In genomic region chr7:124163301-124163700, GRCm38 (mm10) we compare ENCODE assay signal across 20 mouse cellular contexts.
DNase-seq lines count a peak whose midpoint lies in the region; ATAC-seq lines count a peak whose summit lies in the region.
"Had no signal": no experiment of that assay in that cellular context is flagged by ENCODE, and none has a peak within 500 bp of the region (broad histone marks: within the 10 kb centered on the region; RNA-seq: fewer than 3 reads in every experiment).

No protein-coding gene starts in this region.

- DNase-seq in frontal cortex, adult 2 months (ENCODE audit: extremely low spot score in 1 of 2, low spot score in 1 of 2) = no peak
- DNase-seq in right cerebral cortex, adult 18-20 months = peak; percentile 10
- no peak for DNase-seq in right cerebral cortex, adult 2 months (ENCODE audit: low spot score in 2 of 2)
- DNase-seq in brain, adult 2 months (ENCODE audit: low read depth, low spot score) = peak; percentile 55
- DNase-seq in kidney, postnatal 10 days = no peak
- DNase-seq: adrenal gland, adult 2 months; adrenal gland, adult 8-10 months; adrenal gland, postnatal 10 days; adrenal gland, postnatal 14 days; adrenal gland, postnatal 25 days; adrenal gland, postnatal 36 days; B cell, adult 2 months; cerebellum, adult 11 months; cerebellum, adult 11-12 months; cerebellum, adult 18-20 months; cerebellum, adult 2 months had no signal

- peak; percentile 67 for ATAC-seq in frontal cortex, adult (ENCODE audit: low TSS enrichment)
- ATAC-seq: activated CD4-positive, CD25-positive, alpha-beta regulatory T cell, adult 4 months; CD4-positive, CD25-positive, alpha-beta regulatory T cell, adult 4 months; Patski had no signal

Comparison
In these comparisons a context has a peak if more than half of its experiments do, and no peak if none do; other contexts are left out.
1. DNase-seq: peak in right cerebral cortex, adult 18-20 months (single experiment) and brain, adult 2 months (single experiment); none in frontal cortex, adult 2 months (0 of 2), right cerebral cortex, adult 2 months (0 of 2) and kidney, postnatal 10 days (single experiment).